Mouse (Mus musculus) heart, adult 9 months (tissue): ENCODE data around the gene Glmn.

Experiments used
- DNase-seq, 2 experiments: peaks; one replicate each; pipeline ENCODE4 v3.0.0; 2022; ENCODE audit warnings: low spot score in 2 of 2

Glmn gene

GRCm38 (mm10) chr5:107516087-107516486 lies 81.6 kb downstream of the Glmn start:
- no peak for DNase-seq

DNA sequence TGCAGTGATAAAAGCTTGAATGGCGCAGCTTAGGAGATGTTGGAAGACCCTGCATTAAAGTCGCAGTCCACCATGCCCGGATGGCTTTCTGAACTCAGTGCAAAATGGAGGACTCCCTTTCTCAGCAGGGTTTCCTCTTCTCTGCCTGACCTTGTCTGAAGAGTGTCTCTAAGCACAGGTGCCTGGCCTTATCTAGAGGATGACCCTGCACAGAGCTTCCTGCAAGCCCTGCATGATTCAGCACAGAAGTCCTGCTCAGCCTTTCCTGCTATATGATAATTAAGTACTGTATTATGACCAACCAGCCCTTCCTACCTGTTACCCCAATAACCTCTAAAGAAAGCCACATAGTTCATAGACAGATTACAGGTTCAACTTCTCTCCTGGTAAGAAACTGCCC lies 82.2 kb downstream of the Glmn start:
- no peak for DNase-seq

GRCm38 (mm10) chr5:107513583-107513982 lies 84.1 kb downstream of the Glmn start:
- no peak for DNase-seq

DNA sequence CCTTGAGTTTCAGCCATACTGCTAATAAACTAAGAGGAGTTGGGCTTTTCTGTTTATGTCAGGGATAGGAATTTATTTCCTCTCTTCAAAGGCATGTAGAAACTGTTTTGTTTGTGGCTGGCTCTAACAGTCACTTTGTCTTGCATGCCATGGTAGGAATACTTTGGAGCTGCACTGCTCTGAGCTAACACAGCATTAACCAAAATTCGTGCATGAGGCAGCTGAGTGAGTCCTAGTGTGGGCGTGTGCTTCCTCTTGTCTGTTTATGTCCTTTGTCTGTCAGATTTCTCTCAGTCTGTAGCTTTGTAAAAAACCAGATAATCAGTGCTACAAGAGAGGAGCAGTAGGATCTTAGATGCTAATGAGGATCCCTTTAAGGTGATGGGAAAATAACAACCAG lies 86.4 kb downstream of the Glmn start:
- DNase-seq, result no peak

GRCm38 (mm10) chr5:107510503-107510902 lies 87.2 kb downstream of the Glmn start:
- no peak for DNase-seq

- DNase-seq, result no peak
Observed at GRCm38 (mm10) chr5:107507321-107507720, 90.4 kb downstream of the Glmn start, which contains the start of gene Gm42669. Gm42669 (plus strand) TSS chr5:107507621.

DNA sequence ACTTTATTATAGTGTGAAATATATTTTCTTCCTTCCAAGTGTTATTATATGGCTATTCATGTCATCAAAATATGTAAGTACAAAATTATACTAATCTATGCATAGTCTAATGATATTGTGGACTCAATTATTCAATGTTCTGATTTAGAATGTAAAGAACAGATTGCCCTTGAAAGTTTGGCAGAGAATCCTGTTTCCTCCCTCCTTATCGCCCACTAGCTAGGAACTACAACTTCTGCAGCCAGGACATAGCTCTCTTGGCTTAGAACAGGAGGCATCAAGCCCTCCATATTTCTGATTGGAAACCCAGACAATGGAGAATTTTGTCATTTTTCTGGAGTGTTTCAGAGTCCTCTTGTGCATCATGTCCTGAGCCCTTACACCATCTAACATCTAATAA lies 96.9 kb downstream of the Glmn start:
- DNase-seq, result no peak

DNA sequence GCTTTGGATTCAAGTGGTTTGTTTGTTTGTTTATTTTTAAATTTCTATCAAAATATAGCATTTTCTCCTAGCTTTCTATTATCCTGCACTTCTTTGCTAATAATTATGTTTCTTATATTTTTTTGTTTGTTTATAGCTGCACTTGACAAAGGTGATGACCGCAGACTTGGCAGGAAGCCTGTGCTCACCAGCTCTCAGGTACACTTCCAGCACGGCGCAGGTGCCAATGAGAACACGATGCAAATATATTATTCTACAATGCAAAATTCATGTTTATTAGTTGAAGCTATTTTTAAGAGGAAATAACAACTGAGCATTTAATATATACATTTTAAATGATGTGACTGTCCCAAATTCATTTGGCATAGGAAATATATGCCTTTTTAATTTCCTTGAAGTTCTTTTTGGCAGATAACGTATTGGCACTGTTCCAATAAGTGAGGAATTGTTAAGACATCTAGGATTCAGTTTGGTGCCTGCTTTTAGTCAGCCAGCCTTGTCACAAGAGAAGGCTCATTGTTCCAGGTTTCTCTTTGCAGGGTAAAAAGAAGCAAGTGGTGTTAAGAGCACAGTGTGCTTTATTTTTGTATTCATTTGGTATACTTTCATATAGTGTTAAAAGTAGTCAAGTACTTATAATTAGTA lies 97.7 kb downstream of the Glmn start:
- DNase-seq, result no peak
